Mouse (Mus musculus) testis, adult 2 months (tissue): ENCODE results near the gene Nasp. TPM values are rescaled to one million over a fixed set of nuclear protein-coding genes. Genes with fewer than 3 reads are reported as not detected.

ENCODE experiments used
- H3K27ac ChIP-seq: fragments of 200-500 bp; 2 replicates; pipeline ENCODE4 v1.5.1; 2012; ENCODE audit warnings: low read depth, low read length; ENCODE audit not compliant: control insufficient read depth, insufficient read depth
- H3K27me3 ChIP-seq: fragments of 200-500 bp; 2 replicates; pipeline ENCODE4 v1.6.1; 2012; ENCODE audit warnings: mild to moderate bottlenecking, low read length, moderate library complexity; ENCODE audit not compliant: control insufficient read depth, insufficient read depth
- H3K36me3 ChIP-seq: fragments of 200-500 bp; 2 replicates; pipeline ENCODE4 v1.6.1; 2012; ENCODE audit warnings: mild to moderate bottlenecking, low read length; ENCODE audit not compliant: control insufficient read depth, insufficient read depth
- H3K4me1 ChIP-seq: fragments of 200-500 bp; 2 replicates; pipeline ENCODE4 v1.6.1; 2012; ENCODE audit warnings: low read length; ENCODE audit not compliant: control insufficient read depth, insufficient read depth
- H3K4me3 ChIP-seq: fragments of 200-500 bp; 2 replicates; pipeline ENCODE4 v1.5.1; 2012; ENCODE audit warnings: low read depth, mild to moderate bottlenecking, low read length, moderate library complexity, mixed read lengths; ENCODE audit not compliant: control insufficient read depth
- CTCF ChIP-seq: fragments of 200-500 bp; IDR thresholded peaks from 2 replicates; pipeline ENCODE4 v1.5.1; 2012; ENCODE audit warnings: low read depth, mild to moderate bottlenecking, inconsistent platforms, low read length, moderate library complexity; ENCODE audit not compliant: control insufficient read depth, insufficient read depth, insufficient replicate concordance
- POLR2A ChIP-seq: fragments of 200-500 bp; IDR thresholded peaks from 2 replicates; pipeline ENCODE4 v1.6.1; 2012; ENCODE audit warnings: low read depth, mild to moderate bottlenecking, inconsistent platforms, low read length, moderate library complexity; ENCODE audit not compliant: control insufficient read depth
- polyA plus RNA-seq: library from polyadenylated mRNA; depleted of rRNA; stranded (reverse); fragments of >200 nt; gene quantifications from 2 replicates; pipeline ENCODE4 v1.2.3, GENCODE M21; 2012

Gene Nasp
- polyA plus RNA-seq, 1 experiment, result 149 TPM

- Histone ChIP-seq H3K4me3 (no peak overlapping the region), H3K36me3 (peaks cover 5% of the 10 kb centered on the region)
These were observed 11.1 kb upstream of the Nasp start for GRCm38 (mm10) chr4:116638821-116639220.

GRCm38 (mm10) chr4:116635197-116635596 is 7.5 kb upstream of the Nasp start:
- H3K27ac ChIP-seq, result no peak overlapping the region
- H3K27me3 ChIP-seq, result no peaks in the 10 kb centered on the region
- H3K36me3 ChIP-seq, result peaks cover 5% of the 10 kb centered on the region
- no peaks in the 10 kb centered on the region; the same call in 1 of the 2 replicates for H3K4me1 ChIP-seq
- H3K4me3 ChIP-seq, result no peak overlapping the region
- TF ChIP-seq CTCF, result no peak
- TF ChIP-seq POLR2A, result no peak

More at GRCm38 (mm10) chr4:116638821-116639220, 11.1 kb upstream of the Nasp start:
- no peaks in the 10 kb centered on the region for H3K4me1 ChIP-seq
- no peak overlapping the region for H3K27ac ChIP-seq
- TF ChIP-seq CTCF, result no peak
- no peak for TF ChIP-seq POLR2A
- no peaks in the 10 kb centered on the region for H3K27me3 ChIP-seq

GRCm38 (mm10) chr4:116627359-116627716 is 403 bp downstream of the Nasp start:
- peak overlapping the region; percentile 97 for H3K4me3 ChIP-seq
- H3K27ac ChIP-seq, result peak overlapping the region; percentile 94
- H3K4me1 ChIP-seq, result no peaks in the 10 kb centered on the region; the same call in 1 of the 2 replicates
- no peaks in the 10 kb centered on the region for H3K27me3 ChIP-seq
- TF ChIP-seq POLR2A (peak; percentile 92), CTCF (no peak)
- no peaks in the 10 kb centered on the region for H3K36me3 ChIP-seq

DNA sequence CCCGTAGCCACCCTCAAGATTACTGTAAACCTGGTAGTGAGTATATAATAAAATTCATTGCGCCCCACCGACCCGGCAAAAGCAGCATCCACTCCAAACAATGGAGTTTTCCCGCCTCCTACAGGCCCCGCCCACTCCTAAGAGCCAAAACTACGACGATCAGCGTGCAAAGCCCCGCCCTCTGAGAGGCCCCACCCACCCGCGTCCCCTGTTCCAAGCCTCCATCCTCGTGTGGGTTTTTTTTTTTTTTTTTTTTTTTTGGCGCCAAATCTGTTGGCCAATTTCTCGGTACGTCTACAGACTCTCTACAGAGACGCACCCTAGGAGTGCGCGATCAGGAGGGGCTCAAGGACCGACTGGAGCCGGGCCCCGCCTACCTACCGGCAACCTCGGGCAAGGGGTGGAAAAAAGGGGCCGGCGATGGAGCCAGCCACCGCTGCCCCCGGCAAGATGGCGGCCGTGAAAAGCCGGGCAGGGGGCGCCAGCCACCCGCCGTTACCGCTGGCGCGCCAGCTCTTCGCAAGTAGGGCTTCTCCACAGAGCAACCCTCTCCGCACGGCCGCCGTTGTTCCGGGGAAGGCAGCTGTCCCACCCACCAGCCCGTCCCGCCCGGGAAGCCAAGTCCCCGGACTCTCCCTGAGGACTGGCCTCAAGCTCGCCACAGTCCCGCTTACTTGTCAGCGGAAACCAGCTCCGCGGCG is 933 bp downstream of the Nasp start:
- Histone ChIP-seq H3K27me3 (no peaks in the 10 kb centered on the region), H3K36me3 (no peaks in the 10 kb centered on the region), H3K4me1 (no peaks in the 10 kb centered on the region; the same call in 1 of the 2 replicates), H3K27ac (peak overlapping the region; percentile 94), H3K4me3 (peak overlapping the region; percentile 97)
- TF ChIP-seq CTCF, result no peak
- TF ChIP-seq POLR2A, result no peak

GRCm38 (mm10) chr4:116624831-116625230 is 2.9 kb downstream of the Nasp start:
- Histone ChIP-seq H3K36me3 (no peaks in the 10 kb centered on the region; the same call in 1 of the 2 replicates), H3K27me3 (no peaks in the 10 kb centered on the region), H3K4me1 (no peaks in the 10 kb centered on the region; the same call in 1 of the 2 replicates), H3K27ac (no peak overlapping the region), H3K4me3 (peak overlapping the region; percentile 9; the same call in 1 of the 2 replicates)
- no peak for TF ChIP-seq CTCF
- TF ChIP-seq POLR2A, result no peak

- Histone ChIP-seq H3K4me1 (no peaks in the 10 kb centered on the region), H3K27ac (no peak overlapping the region), H3K4me3 (no peak overlapping the region), H3K27me3 (no peaks in the 10 kb centered on the region), H3K36me3 (no peaks in the 10 kb centered on the region)
- no peak for TF ChIP-seq POLR2A
- TF ChIP-seq CTCF, result no peak
These were observed 12.5 kb downstream of the Nasp start for GRCm38 (mm10) chr4:116615237-116615636.

- Histone ChIP-seq H3K27me3 (no peaks in the 10 kb centered on the region), H3K27ac (no peak overlapping the region), H3K36me3 (no peaks in the 10 kb centered on the region), H3K4me3 (no peak overlapping the region), H3K4me1 (no peaks in the 10 kb centered on the region)
- TF ChIP-seq CTCF (no peak), POLR2A (no peak)
These were observed 15.1 kb downstream of the Nasp start for GRCm38 (mm10) chr4:116612621-116613020.
